Mouse (Mus musculus) CD4-positive, CD25-positive, alpha-beta regulatory T cell, adult 2 months (primary cell): ENCODE data around the gene Hist1h2ah.

Source experiments
- DNase-seq: peaks from one replicate; pipeline ENCODE4 v3.0.0-alpha.2; 2012; ENCODE audit warnings: low read depth, low spot score

The Hist1h2ah gene

DNA sequence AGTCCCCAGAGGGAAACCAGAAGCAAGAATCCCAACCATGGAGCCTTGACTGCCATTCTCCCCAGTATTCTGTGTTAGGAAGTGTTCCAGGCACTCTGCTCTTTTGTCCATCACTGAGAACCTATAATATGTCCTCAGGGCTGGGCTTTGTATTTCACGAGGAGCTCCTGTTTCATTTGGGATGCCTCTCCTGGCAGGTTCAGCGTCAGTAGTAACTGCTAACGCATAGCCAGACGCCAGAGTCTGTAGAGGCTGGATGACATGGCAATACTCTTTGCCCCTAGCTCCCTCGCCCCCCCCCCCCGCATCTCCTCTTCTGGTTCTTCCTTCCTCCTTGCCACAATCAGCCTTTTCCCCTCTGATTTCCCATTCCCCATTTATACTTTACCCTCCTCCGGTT, 25.7 kb downstream of the Hist1h2ah start, which contains the start of gene Prss16:
Prss16 (minus strand) TSS at position 101 of the 400 bp plus-strand sequence.
- no peak for DNase-seq

DNA sequence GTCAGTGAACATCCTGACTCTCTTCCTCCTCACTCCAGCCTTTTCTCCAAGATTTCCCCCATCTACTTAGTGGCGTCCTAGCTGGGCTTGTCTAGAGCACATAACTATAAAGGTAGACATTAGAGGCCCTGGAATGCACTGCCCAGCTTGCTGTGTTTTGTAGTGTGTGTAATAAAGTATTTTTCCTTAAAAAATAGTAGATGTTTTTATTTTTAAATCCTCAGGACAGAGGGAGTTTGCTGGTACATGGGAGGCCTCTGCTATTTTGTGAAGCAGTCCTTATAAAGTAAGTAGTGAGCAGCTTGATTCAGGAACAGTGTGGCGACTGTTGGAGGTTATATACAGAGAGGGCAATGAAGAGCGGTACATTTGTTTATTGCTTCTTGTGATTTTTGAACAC, 26.7 kb downstream of the Hist1h2ah start:
- DNase-seq, result no peak

DNA sequence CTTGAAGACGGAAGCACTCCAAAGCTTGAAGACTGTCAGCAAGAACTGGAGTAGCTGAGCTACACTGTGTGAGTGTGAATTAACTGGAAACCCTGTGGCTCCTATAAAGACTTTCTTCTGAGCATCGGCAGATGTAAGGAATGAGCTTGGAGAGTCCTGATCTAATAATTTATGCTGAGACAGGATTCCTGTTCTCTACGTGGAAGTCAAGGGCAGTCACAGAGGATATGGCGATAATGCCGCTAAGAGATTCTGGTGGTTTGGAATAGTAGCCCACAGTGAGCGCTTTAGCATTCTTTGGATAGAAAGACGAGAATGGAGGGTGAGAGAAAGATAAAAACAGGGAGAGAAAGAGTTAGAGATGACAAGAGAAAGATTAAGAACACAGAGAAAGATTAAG, 27.5 kb downstream of the Hist1h2ah start:
- DNase-seq, result no peak

GRCm38 (mm10) chr13:22007121-22007510, 28.3 kb downstream of the Hist1h2ah start:
- no peak for DNase-seq

- DNase-seq, result peak; percentile 82
Measured at GRCm38 (mm10) chr13:22006334-22007120, 28.8 kb downstream of the Hist1h2ah start.

- peak; percentile 74 for DNase-seq
Measured at GRCm38 (mm10) chr13:22005605-22006333, 29.6 kb downstream of the Hist1h2ah start.

- peak; percentile 49 for DNase-seq
Measured at GRCm38 (mm10) chr13:22001823-22002222, 33.5 kb downstream of the Hist1h2ah start.

DNA sequence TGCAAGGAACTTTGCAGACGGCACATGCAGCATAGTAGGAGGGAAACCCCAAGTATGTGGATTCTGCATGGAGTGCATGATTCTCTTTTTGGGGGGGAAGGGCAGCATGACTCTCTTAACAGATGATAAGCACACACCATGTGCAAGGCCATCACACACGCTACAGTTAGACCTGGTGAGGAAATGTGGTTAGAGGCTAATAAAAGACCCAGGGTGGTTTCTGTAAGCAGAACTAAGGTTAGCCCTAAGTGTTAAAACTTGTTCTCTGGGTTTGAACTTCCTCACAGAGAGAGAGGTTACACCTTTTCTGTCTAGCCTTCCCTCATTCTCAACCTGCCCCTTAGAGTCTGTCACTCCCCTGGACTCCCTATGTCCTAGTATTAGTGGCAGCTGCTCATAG, 34.0 kb downstream of the Hist1h2ah start:
- no peak for DNase-seq

DNA sequence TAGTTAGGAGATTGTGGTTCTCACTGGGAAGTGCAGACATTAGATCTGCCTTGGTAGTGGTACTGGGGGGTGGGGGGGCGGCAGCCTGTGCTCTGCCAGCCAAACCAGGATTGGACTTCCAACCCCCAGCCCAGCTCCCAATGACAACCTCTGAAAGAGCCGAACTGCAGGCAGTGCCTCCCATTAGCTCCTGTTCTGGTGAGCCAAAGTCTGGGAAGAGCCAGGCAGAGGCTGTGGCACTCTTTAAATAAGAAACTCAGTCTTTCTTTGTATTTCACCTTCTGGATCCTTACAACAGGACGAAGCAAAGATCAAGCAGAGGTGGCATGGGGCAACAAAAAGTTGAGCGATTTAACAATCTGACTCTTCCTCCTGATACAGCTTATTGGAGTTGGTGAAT, 36.2 kb downstream of the Hist1h2ah start:
- no peak for DNase-seq

DNA sequence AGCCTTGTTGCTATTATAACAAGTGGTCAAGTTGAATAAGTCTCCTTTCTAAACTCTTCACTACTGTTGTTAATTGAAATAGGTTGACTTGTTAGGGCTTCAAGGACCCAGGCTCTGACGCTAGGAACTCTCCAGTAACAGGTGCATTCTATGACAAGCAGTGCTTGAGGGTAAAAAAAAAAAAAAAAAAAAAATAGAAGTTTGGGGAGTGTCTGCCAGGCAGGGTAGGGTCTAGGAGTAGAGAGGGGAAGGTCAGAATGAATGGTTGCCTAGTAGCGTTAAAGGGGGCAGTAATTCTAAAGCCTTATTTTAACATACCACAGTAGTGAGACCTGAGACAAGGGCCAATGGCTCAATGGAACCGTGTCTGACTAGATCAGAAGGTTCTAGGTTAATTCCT, 37.0 kb downstream of the Hist1h2ah start:
- no peak for DNase-seq

DNA sequence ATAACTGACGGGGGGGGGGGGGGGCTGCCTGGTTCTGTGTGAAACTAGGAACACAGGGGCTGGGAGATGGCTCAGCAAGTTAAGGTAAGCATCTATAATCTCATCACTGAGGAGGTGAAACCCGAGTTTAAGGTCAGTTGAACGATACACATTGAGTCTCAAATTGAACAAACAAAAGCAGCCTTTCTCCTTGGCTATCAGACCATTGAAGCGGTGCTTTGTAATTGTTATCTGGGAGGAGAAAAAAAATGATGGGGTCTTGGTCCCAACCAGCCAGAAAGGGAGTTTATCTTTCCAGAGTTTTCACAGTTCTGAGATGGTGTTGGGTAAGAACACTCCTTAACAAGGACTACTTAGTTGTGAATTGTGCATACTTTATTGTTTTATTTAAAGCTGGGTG, 37.5 kb downstream of the Hist1h2ah start:
- no peak for DNase-seq

DNA sequence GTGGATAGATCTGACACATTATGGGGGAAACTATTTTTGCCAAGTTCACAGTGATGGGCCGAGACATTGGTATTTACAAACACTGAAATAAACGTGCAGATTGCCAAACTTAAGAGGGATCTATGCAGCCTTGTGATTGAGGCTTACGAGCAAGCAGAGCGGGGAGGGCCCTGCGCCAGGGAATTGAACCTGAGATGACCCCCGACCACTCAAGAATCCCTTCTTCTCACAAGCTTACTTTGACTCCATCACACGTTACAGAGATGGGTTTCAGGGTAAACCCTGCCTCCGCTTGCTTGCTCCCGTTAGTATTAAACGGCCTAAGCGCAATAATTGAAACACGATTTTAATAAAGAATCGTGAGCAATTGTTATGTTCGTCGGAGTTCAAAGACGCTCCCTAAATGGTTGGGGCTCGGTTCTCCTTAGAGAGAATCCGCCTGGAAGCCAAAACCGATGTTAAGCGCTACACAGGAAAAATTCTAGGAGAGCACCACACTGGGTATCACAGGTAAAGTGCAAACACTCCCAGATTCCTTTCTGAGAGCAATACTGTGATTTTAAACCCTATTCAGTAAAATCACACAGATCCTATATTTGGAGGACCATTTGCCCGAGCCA, 38.1 kb downstream of the Hist1h2ah start:
- DNase-seq, result no peak

- DNase-seq, result no peak
Measured at GRCm38 (mm10) chr13:21996840-21997185, 38.6 kb downstream of the Hist1h2ah start.

- peak; percentile 57 for DNase-seq
Measured at GRCm38 (mm10) chr13:21996101-21996839, 39.1 kb downstream of the Hist1h2ah start.

DNA sequence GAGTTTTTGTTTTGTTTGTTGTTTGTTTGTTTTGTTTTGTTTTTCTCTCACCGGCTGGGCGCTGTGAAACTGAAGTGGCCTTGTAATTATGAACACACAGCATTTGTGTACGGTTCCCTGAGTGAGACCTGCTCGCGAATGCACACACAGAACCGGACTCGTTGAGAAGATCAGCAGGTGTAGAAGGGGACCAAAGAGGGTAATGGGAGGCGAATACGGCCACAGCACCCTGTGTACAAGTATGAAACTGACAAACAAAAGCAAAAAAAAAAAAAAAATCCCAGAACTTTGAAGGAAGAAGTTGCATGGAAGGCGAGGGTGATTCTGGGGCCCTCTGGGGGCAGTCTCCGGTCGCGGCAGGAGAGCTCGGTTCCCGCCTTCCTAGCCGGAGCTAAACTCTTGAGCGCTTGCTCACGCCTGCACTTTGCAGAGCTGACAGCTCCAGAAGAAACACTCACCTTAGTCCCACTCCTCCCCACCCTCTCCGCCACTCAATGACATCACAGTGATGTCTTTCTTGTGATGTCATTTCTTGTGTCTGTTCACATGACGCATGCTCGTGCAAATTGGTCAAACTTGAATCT, 39.9 kb downstream of the Hist1h2ah start:
- DNase-seq, result peak; percentile 59

- no peak for DNase-seq
Measured at GRCm38 (mm10) chr13:21994896-21995295, 40.5 kb downstream of the Hist1h2ah start.

- peak; percentile 35 for DNase-seq
Measured at GRCm38 (mm10) chr13:21993957-21994738, 41.2 kb downstream of the Hist1h2ah start.

GRCm38 (mm10) chr13:21992550-21992949, 42.8 kb downstream of the Hist1h2ah start:
- DNase-seq, result no peak
